Mouse (Mus musculus) cerebellum, adult 11-12 months (tissue): ENCODE results near the gene Sim2.

ENCODE experiments used
- DNase-seq: peaks from one replicate; pipeline ENCODE4 v3.0.0; 2022

The Sim2 gene

DNA sequence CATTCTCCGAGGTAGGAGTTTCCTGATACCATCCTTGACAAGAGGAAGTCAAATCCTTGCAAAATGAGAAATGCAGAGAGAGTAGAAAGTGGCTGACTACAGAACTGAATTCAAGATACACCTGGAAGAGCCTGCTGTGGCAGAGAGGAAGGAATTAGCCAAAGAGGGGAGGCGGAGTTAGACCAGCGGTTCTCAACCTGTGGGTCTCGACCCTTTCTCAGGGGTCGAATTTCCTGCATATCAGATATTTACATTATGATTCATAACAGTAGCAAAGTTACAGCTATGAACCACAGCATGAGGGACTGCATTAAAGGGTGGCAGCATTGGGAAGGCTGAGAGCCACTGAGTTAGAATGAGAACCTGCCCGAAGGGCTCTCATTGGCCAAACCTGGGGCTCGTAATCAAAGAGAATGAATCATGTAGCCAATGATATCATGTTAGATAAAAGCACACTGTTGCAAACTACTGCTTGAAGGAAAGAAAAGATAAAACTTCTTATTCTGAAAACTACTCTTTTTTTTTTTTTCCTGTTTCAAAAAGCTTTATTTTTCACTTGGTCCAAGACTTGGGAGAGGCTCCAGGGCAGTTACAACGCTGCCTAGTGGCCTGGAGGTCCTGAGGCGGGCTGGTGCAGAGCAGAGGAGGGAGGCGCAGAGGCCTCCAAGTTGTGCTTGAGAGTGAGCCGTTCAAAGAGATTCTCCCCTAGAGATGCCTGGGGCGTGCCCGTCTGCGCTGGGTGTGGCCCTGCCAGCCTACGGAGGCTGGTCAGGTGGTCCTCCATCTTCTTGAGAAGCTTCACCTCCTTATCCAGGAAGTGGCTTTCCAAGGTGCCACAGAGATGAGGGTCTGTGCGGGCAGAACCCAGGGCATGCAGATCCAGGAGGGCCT, 84.2 kb downstream of the Sim2 start:
- DNase-seq = no peak

DNA sequence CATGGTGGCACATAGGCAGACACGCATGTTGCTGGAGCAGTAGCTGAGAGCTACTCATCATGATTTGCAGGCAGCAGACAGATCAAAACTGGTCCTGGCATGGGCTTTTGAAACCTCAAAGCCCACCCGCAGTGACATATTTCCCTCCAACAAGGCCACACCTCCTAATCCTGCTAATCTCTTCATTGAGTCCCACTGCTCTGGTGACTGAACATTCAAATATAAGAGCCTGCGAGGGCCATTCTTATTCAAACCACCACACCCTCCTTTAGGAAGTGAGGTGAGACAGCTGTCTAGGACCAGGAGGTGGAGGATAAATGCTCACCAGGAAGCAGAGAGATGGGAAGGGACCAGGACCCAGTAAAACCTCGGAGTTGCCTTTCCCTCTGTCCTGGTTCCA, 85.5 kb downstream of the Sim2 start:
- DNase-seq = no peak

DNA sequence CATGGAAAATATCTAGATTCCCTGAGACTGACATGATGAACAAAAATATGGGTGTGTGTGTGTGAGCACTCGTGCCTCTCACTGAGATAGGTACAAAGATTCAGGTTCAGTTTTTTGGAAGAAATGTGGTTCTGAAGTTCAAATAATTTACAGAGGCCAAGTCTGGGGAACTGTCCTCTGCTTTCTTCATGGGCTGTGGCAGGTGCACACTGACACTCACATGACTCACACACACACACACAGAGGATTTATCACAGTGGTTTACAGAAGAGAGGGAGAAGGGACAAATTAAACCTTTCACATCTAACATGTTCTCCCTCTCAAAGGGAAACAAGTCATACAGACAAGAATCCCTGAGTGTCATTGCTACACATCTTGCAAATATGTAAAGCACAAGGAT, 88.6 kb downstream of the Sim2 start:
- DNase-seq = no peak

DNA sequence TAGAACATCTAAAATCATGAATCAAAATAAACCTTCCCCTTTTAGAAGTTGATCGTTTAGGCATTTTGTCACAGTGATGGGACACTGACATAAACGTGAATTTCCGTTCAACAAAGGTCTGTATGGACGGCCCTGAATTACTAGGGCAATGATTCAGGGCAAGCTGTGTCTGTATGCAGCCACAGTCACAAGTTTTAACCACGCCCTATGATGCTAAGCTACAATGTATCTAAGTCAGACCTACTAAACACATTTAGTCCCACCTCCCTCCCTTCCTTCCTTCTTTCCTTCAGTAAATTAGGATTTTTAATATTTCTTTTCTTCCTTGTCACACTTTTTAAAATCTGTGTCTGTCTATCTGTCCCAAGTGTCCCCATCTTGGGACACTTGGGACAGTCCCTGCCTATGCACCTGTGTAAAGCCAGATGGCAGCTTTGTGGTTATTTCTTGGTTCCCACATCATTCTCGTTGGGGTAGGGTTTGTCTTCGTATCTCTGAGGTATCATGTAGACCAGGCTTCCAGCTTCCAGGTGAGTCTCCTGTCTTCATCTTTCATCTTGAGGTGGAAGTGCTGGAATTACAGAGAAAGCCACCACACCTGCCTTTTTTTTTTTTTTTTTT, 90.7 kb downstream of the Sim2 start:
- no peak for DNase-seq
